Mouse (Mus musculus): ENCODE measurements around the gene H1foo. TPM values are rescaled to one million over a fixed set of nuclear protein-coding genes. Genes with fewer than 3 reads are reported as not detected.
A peak's percentile ranks its signal among the peaks of the same experiment; 100 is the strongest.

The H1foo gene
- total and polyA plus RNA-seq, 3 experiments: not detected

DNA sequence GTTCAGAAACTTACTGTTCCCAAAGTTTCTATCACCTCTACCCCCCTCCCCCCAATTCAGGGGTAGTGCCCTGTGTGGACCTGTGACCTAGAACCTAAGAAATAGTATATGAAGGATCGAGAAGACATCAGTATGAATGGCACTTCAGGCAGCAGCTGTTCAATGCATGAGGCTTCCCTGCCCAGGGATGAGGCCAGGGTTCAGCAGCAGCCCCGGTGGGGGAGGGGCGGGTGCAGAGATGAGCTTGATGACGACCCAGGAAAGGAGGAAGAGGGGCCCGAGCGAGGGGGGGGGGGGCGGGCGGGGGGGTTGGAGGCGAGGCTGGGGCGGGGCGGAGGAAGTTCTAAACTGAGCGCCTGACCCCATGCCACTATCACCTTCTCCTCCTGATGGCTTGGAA is 3.6 kb upstream of the H1foo start:
- no peak overlapping the region for H3K9ac ChIP-seq (ENCODE audit: control insufficient read depth, low read depth, low read length, poor library complexity, severe bottlenecking)
- H3K4me3 ChIP-seq (ENCODE audit: control insufficient read depth in 1 of 2, insufficient read depth in 1 of 2, low read depth in 2 of 2, low read length in 2 of 2): peak overlapping the region in 1 of 2 experiments; percentile 25; a peak in 1 of 4 replicates
- H3K27me3 ChIP-seq (ENCODE audit: control insufficient read depth in 1 of 2, insufficient read depth in 2 of 2, low read length in 2 of 2): no peaks in the 10 kb centered on the region
- TF ChIP-seq GATA1 (IDR thresholded peaks at IDR 0.05; ENCODE audit: low read depth, low read length): no peak
- TF ChIP-seq HCFC1 (IDR thresholded peaks at IDR 0.05; ENCODE audit: low read depth, low read length): no peak
- TF ChIP-seq TBP (IDR thresholded peaks at IDR 0.05; ENCODE audit: low read depth, low read length): no peak
- TF ChIP-seq NRF1 (IDR thresholded peaks at IDR 0.05; ENCODE audit: insufficient read depth, low read depth, low read length, poor library complexity, severe bottlenecking): no peak
- TF ChIP-seq UBTF (IDR thresholded peaks at IDR 0.05; ENCODE audit: borderline replicate concordance, insufficient read depth, low read depth, low read length): no peak
- no peak for TF ChIP-seq ETS1 (IDR thresholded peaks at IDR 0.05; ENCODE audit: low read depth, low read length)
- TF ChIP-seq RAD21 (IDR thresholded peaks at IDR 0.05; ENCODE audit: low read depth, low read length): no peak
- TF ChIP-seq ZNF384 (IDR thresholded peaks at IDR 0.05; ENCODE audit: low read depth, low read length): no peak
- TF ChIP-seq ZMIZ1 (IDR thresholded peaks at IDR 0.05; ENCODE audit: low read depth, low read length): no peak
- TF ChIP-seq TAL1 (IDR thresholded peaks at IDR 0.05; ENCODE audit: low read length): no peak
- TF ChIP-seq MAFK (IDR thresholded peaks at IDR 0.05; ENCODE audit: borderline replicate concordance, low read depth, low read length): no peak
- no peak for TF ChIP-seq CTCF (IDR thresholded peaks at IDR 0.05 in 2 of 3, conservative IDR thresholded peaks at IDR 0.05 in 1 of 3; ENCODE audit: control insufficient read depth in 1 of 3, insufficient read depth in 1 of 3, low read depth in 2 of 3, low read length in 3 of 3, poor library complexity in 1 of 3, severe bottlenecking in 1 of 3)
- no peak for TF ChIP-seq CHD2 (IDR thresholded peaks at IDR 0.05; ENCODE audit: low read length)
- TF ChIP-seq GABPA (IDR thresholded peaks at IDR 0.05; ENCODE audit: low read depth, low read length): no peak
- DNase-seq (ENCODE audit: low read depth, low spot score): peak; percentile 56
- H3K9me3 ChIP-seq (replicated peaks; ENCODE audit: insufficient read depth, low read length): no peaks in the 10 kb centered on the region
- no peak overlapping the region for H3K27ac ChIP-seq (ENCODE audit: control insufficient read depth, low read depth, low read length)
- H3K36me3 ChIP-seq (ENCODE audit: control insufficient read depth in 1 of 2, insufficient read depth in 2 of 2, low read length in 2 of 2): peaks cover 0 to 18% of the 10 kb centered on the region in 2 experiments; a peak in 2 of 4 replicates
- H3K79me2 ChIP-seq (ENCODE audit: control insufficient read depth, insufficient read depth, low read length, poor library complexity): no peaks in the 10 kb centered on the region
- H3K4me1 ChIP-seq (ENCODE audit: control insufficient read depth in 1 of 2, insufficient read depth in 2 of 2, low read length in 2 of 2): peaks cover 8 to 28% of the 10 kb centered on the region in 2 experiments

DNA sequence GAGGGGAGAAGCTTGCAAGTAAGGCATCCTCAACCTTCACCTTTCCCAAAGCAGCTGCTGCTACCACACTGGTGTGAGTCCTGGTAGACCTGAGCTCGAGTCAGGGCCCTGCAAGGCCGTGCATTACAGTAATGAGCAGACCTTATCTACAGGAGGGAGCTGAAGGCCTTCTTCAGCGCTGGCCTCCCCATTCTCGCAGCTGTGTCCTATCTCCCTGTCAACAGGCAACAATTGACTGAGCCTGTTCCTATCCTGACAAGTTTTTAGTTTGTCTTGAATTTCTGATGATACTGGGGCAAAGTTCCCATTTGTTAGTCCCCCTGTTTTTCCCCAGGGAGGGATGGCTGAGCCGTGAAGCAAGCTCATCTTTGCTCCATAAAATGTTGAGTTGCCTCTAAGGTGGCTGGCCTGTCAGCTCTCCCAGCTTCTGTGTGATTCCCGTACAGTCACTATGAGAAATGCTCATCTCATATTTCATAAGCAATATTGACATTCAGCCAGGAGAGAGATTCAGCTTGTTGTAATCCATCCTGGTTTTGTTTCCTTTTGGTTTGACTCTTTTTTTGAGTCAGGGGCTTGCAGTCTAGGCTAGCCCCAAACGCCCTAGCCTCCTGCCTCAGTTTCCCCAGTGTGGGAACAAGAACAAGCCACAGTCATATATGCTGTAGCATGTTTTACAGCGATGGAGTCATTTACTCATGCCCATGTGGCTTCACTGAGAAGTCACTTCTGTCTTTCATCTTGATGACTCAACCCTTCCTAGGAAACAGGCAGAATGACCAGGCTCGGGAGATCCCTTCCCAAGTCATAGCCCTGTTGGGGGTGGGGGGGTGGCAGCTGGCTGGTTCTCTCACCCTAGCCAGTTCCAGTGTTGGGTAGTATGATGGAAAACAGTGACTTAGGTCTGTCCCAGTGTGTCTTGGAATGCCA is 975 bp upstream of the H1foo start:
- TF ChIP-seq GATA1 (IDR thresholded peaks at IDR 0.05; ENCODE audit: low read depth, low read length) (peak; percentile 29; the same call in 1 of the 2 replicates), POLR2AphosphoS2 (IDR thresholded peaks at IDR 0.05; ENCODE audit: low read length) (no peak), MYB (IDR thresholded peaks at IDR 0.05; ENCODE audit: low read depth, low read length) (no peak), TAL1 (IDR thresholded peaks at IDR 0.05; ENCODE audit: low read length) (peak; percentile 45), MAZ (IDR thresholded peaks at IDR 0.05; ENCODE audit: low read depth, low read length) (no peak)
- DNase-seq (ENCODE audit: low read depth, low spot score): peak; percentile 55
- Histone ChIP-seq H3K4me3 (ENCODE audit: control insufficient read depth in 1 of 2, insufficient read depth in 1 of 2, low read depth in 2 of 2, low read length in 2 of 2) (no peak overlapping the region), H3K27me3 (ENCODE audit: control insufficient read depth in 1 of 2, insufficient read depth in 2 of 2, low read length in 2 of 2) (no peaks in the 10 kb centered on the region), H3K9me3 (replicated peaks; ENCODE audit: insufficient read depth, low read length) (no peaks in the 10 kb centered on the region), H3K79me2 (ENCODE audit: control insufficient read depth, insufficient read depth, low read length, poor library complexity) (no peaks in the 10 kb centered on the region), H3K4me1 (ENCODE audit: control insufficient read depth in 1 of 2, insufficient read depth in 2 of 2, low read length in 2 of 2) (peaks cover 10 to 38% of the 10 kb centered on the region in 2 experiments), H3K27ac (ENCODE audit: control insufficient read depth, low read depth, low read length) (no peak overlapping the region), H3K9ac (ENCODE audit: control insufficient read depth, low read depth, low read length, poor library complexity, severe bottlenecking) (no peak overlapping the region), H3K36me3 (ENCODE audit: control insufficient read depth in 1 of 2, insufficient read depth in 2 of 2, low read length in 2 of 2) (peaks cover 0 to 26% of the 10 kb centered on the region in 2 experiments; a peak in 2 of 4 replicates)
